Mouse (Mus musculus) hematopoietic stem cell, adult 5-6 weeks (primary cell): ENCODE measurements at regions not wholly inside any gene's neighbourhood (a gene's known extent, or its start where the extent isn't known, plus 50 kb on each side); places are given as distances from the start of the nearest gene placed in this dataset.

Experiments used
- ATAC-seq, 2 experiments: fragments of 125-278 bp in 1 of 2; replicated peaks in 1 of 2; 2 replicates each; pipeline ENCODE4 v1.8.0; 2016 to 2017; ENCODE audit warnings: inconsistent platforms in 2 of 2, mild to moderate bottlenecking in 2 of 2, moderate number of reproducible peaks in 2 of 2, low read depth in 1 of 2, moderate TSS enrichment in 1 of 2; ENCODE audit not compliant: low FRiP score in 2 of 2, poor library complexity in 2 of 2, severe bottlenecking in 2 of 2, insufficient read depth in 1 of 2, low TSS enrichment in 1 of 2

- no peak for ATAC-seq
Measured at GRCm38 (mm10) chr2:73985238-73985910, 74.2 kb upstream of the Atp5g3 start.

DNA sequence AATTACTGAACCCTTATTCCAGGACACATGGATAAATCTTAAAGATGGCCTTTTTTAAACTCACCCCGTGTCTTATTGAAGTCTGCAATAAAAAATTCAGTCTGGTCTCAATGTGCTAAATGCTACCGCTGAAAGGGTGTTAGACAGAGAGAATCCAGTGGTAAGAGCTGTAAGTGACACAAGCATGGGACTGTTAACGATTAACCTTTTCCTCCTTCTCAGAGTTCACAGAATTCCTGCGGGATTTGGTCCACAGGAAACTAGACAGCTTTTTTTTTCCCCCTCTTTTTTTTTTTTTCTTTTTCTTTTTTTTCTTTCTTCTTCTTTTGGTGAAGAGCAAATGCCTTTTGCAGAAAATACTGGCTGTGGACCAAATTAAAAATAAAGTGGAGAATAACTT is 72.0 kb upstream of the Atp5g3 start:
- no peak for ATAC-seq

GRCm38 (mm10) chr2:73978072-73978471 is 66.9 kb upstream of the Atp5g3 start:
- ATAC-seq: no peak

DNA sequence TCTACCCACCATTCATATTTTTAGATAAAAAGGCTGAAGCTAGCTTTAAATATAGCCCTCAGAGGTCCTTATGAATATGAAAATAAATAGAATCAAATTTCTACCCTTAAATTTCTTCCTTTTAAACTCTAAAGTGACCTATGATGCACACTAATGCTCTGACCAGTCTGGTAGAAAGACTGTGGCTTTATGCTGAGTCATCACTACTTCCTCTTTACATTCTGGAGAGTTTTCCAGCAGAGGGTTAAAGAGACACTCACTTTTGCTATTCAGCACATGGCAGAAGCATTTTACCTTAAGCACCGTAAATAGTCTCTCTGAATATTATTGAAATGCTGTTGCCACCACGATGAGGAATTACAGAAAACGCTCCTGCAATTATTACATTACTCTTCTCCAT is 62.6 kb upstream of the Atp5g3 start:
- peak; percentile 56 to 71; a peak in 3 of 4 replicates for ATAC-seq

- no peak for ATAC-seq
Measured at GRCm38 (mm10) chr2:73967618-73968017, 56.5 kb upstream of the Atp5g3 start.

- ATAC-seq: 0 out of 4 replicates have a peak, but pooled peaks of 1 of the 2 experiments have one; percentile 22
Measured at GRCm38 (mm10) chr2:73965595-73965994, 54.5 kb upstream of the Atp5g3 start.
